ENCODE assay signal across 29 mouse cellular contexts in genomic region chr11:50076756-50077155, GRCm38 (mm10). TPM values are rescaled to one million over a fixed set of nuclear protein-coding genes. Genes with fewer than 3 reads are reported as not detected.
DNase-seq lines count a peak whose midpoint lies in the region; ATAC-seq lines count a peak whose summit lies in the region.
"Had no signal": no experiment of that assay in that cellular context is flagged by ENCODE, and none has a peak within 500 bp of the region (broad histone marks: within the 10 kb centered on the region; RNA-seq: fewer than 3 reads in every experiment).

No protein-coding gene starts in this region.

- no peaks in the 10 kb centered on the region for H3K9me3 ChIP-seq in midbrain, embryonic 13.5 days
- H3K9me3 ChIP-seq in midbrain, embryonic 16.5 days (replicated peaks; ENCODE audit: control insufficient read depth, low read length, poor library complexity, severe bottlenecking), result no peaks in the 10 kb centered on the region
- H3K9me3 ChIP-seq: embryonic facial prominence, embryonic 13.5 days; embryonic facial prominence, embryonic 15.5 days; forebrain, embryonic 10.5 days; forebrain, embryonic 12.5 days; G1E had no signal

- 0 out of 2 replicates have a peak, but pooled peaks cover 3% of the 10 kb centered on the region for H3K4me1 ChIP-seq in midbrain, embryonic 13.5 days (replicated peaks)
- peaks cover 4% of the 10 kb centered on the region for H3K4me1 ChIP-seq in midbrain, embryonic 16.5 days (ENCODE audit: control insufficient read depth, insufficient read depth, low read length)
- H3K4me1 ChIP-seq: embryonic facial prominence, embryonic 13.5 days; embryonic facial prominence, embryonic 15.5 days; forebrain, embryonic 10.5 days; forebrain, embryonic 12.5 days had no signal

- H3K36me3 ChIP-seq in midbrain, embryonic 13.5 days, result peaks cover 9% of the 10 kb centered on the region; the same call in 1 of the 2 replicates
- peaks cover 3% of the 10 kb centered on the region; the same call in 1 of the 2 replicates for H3K36me3 ChIP-seq in midbrain, embryonic 16.5 days (ENCODE audit: control insufficient read depth, insufficient read depth, low read length)
- H3K36me3 ChIP-seq: embryonic facial prominence, embryonic 15.5 days had no signal

- 79% methylated on average over 4 of the region's 4 CpGs for WGBS in midbrain, embryonic 13.5 days
- 70% methylated on average over 4 of the region's 4 CpGs for WGBS in midbrain, embryonic 16.5 days

- no peak overlapping the region for H3K4me3 ChIP-seq in midbrain, embryonic 13.5 days (replicated peaks)
- no peak overlapping the region for H3K4me3 ChIP-seq in midbrain, embryonic 16.5 days (ENCODE audit: low read depth, low read length)
- H3K4me3 ChIP-seq: embryonic facial prominence, embryonic 13.5 days; embryonic facial prominence, embryonic 15.5 days; erythroblast, embryonic 14.5 days; forebrain, embryonic 10.5 days; forebrain, embryonic 12.5 days had no signal

- ATAC-seq in frontal cortex, adult (ENCODE audit: low TSS enrichment), result peak; percentile 79; the same call in 1 of the 2 replicates
- no peak for ATAC-seq in midbrain, embryonic 13.5 days
- ATAC-seq in midbrain, embryonic 16.5 days, result no peak
- ATAC-seq: activated CD4-positive, CD25-positive, alpha-beta regulatory T cell, adult 4 months; CD4-positive, CD25-positive, alpha-beta regulatory T cell, adult 4 months; forebrain, embryonic 14.5 days; forebrain, embryonic 16.5 days; Patski had no signal

- H3K27me3 ChIP-seq in midbrain, embryonic 13.5 days, result no peaks in the 10 kb centered on the region
- no peaks in the 10 kb centered on the region for H3K27me3 ChIP-seq in midbrain, embryonic 16.5 days (ENCODE audit: control insufficient read depth, insufficient read depth, low read depth, low read length)
- H3K27me3 ChIP-seq: CH12.LX; embryonic facial prominence, embryonic 13.5 days; embryonic facial prominence, embryonic 15.5 days; forebrain, embryonic 12.5 days; Patski had no signal

- peak overlapping the region; percentile 47; the same call in 1 of the 2 replicates for H3K27ac ChIP-seq in midbrain, embryonic 13.5 days
- H3K27ac ChIP-seq in midbrain, embryonic 16.5 days (ENCODE audit: low read length), result no peak overlapping the region
- H3K27ac ChIP-seq: embryonic facial prominence, embryonic 13.5 days; embryonic facial prominence, embryonic 15.5 days; forebrain, embryonic 10.5 days; forebrain, embryonic 12.5 days had no signal

- DNase-seq in frontal cortex, postnatal 36 days (ENCODE audit: low spot score in 2 of 2), result no peak
- peak; percentile 39 for DNase-seq in thymus, postnatal 0 days (ENCODE audit: low spot score)
- DNase-seq in thymus, postnatal 25 days, result no peak
- DNase-seq: adrenal gland, adult 8-10 months; adrenal gland, postnatal 14 days; adrenal gland, postnatal 36 days; B cell, adult 2 months; cerebellum, adult 11 months; cerebellum, adult 18-20 months; cerebellum, adult 8-10 months; cerebellum, adult 9-11 months; cerebellum, postnatal 14 days; cerebellum, postnatal 36 days; embryo, embryonic 11 days had no signal

- H3K9ac ChIP-seq in midbrain, embryonic 13.5 days (replicated peaks), result no peak overlapping the region
- no peak overlapping the region for H3K9ac ChIP-seq in midbrain, embryonic 16.5 days (ENCODE audit: low read depth, low read length)
- H3K9ac ChIP-seq: embryonic facial prominence, embryonic 13.5 days; embryonic facial prominence, embryonic 15.5 days; forebrain, embryonic 12.5 days had no signal

- no peak overlapping the region for H3K4me2 ChIP-seq in midbrain, embryonic 13.5 days (replicated peaks)
- no peak overlapping the region for H3K4me2 ChIP-seq in midbrain, embryonic 16.5 days (ENCODE audit: low read length)
- H3K4me2 ChIP-seq: embryonic facial prominence, embryonic 13.5 days; embryonic facial prominence, embryonic 15.5 days; forebrain, embryonic 12.5 days had no signal

RNA-seq across cellular contexts. Expression of gene Rnf130, which starts 51.6 kb away (rescaled TPM):
- polyA plus RNA-seq in midbrain, embryonic 13.5 days (2015; fragmentation: Nextera tagmentation; extraction: Ambion mirVana), result 57.9 and 59.0 TPM in 2 replicates
- polyA plus RNA-seq in midbrain, embryonic 16.5 days (2015; fragmentation: Nextera tagmentation; extraction: Ambion mirVana), result 51.4 and 60.4 TPM in 2 replicates
- polyA plus RNA-seq in thymus, postnatal 0 days (2015; fragmentation: Nextera tagmentation; extraction: Ambion mirVana), result 93.2 and 100 TPM in 2 replicates

RNA-seq across cellular contexts. Expression of gene Tbc1d9b, which starts 54.4 kb away (rescaled TPM):
- polyA plus RNA-seq in midbrain, embryonic 13.5 days (2015; fragmentation: Nextera tagmentation; extraction: Ambion mirVana), result 36.8 and 39.9 TPM in 2 replicates
- 38.3 and 38.4 TPM in 2 replicates for polyA plus RNA-seq in midbrain, embryonic 16.5 days (2015; fragmentation: Nextera tagmentation; extraction: Ambion mirVana)
- polyA plus RNA-seq in thymus, postnatal 0 days (2015; fragmentation: Nextera tagmentation; extraction: Ambion mirVana), result 25.5 and 27.7 TPM in 2 replicates
